Mouse (Mus musculus): Measurements from ENCODE around the gene Tada3. TPM values are rescaled to one million over a fixed set of nuclear protein-coding genes. Genes with fewer than 3 reads are reported as not detected.

The Tada3 gene
- polyA plus RNA-seq (2015; fragmentation: Nextera tagmentation; extraction: Ambion mirVana), result 28.2 and 43.4 TPM in 2 replicates

GRCm38 (mm10) chr6:113377496-113378385 lies at the start of gene Tada3, which contains the start of gene Arpc4:
Tada3 (minus strand) TSS chr6:113377883.
Arpc4 (plus strand) TSS chr6:113378115.

DNA sequence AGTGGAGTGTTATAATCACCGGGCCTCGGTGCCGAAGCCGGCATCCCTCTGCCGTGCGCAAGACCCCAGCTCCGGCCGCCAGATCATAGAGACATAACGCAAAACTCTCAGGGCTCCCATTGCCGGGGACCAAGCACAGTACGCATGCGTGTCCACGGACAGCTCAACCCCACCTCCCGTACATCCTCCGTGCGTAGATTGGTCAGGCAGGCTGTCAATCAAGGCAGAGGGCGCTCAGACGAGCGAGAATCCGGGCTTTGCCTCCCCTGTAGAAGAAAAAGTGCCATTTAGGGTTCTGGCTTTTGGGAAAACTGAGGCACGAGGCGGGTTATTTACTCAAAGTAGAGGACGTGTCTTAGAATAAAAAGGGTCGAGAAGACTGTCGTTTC lies 41.5 kb upstream of the Tada3 start, which contains the start of gene Rpusd3:
Gene Rpusd3, minus strand, starts transcription at position 142 of the 389 bp plus-strand sequence.

DNA sequence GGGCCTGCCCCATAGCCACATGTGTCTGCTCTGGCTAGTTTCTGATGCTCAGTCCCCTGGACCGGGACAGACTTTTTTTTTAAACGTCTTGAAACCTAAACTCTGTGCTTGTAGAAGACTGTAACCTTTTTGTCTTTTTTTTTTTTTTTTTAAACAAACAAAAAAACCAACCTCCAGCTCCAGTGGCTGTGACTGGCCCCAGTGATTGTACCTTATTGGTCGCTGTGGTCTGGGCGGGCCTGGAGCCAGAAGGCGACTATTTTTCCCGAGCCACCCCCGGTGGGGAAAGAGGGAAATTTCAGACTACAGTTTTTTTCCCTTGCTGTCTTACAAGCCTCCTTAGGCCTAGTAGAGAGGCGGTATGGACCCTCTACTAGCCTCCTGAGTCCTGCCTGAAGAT lies 11.3 kb upstream of the Tada3 start, which contains the start of gene Ttll3:
Gene Ttll3, plus strand, starts transcription at position 301 of the 400 bp plus-strand sequence.

DNA sequence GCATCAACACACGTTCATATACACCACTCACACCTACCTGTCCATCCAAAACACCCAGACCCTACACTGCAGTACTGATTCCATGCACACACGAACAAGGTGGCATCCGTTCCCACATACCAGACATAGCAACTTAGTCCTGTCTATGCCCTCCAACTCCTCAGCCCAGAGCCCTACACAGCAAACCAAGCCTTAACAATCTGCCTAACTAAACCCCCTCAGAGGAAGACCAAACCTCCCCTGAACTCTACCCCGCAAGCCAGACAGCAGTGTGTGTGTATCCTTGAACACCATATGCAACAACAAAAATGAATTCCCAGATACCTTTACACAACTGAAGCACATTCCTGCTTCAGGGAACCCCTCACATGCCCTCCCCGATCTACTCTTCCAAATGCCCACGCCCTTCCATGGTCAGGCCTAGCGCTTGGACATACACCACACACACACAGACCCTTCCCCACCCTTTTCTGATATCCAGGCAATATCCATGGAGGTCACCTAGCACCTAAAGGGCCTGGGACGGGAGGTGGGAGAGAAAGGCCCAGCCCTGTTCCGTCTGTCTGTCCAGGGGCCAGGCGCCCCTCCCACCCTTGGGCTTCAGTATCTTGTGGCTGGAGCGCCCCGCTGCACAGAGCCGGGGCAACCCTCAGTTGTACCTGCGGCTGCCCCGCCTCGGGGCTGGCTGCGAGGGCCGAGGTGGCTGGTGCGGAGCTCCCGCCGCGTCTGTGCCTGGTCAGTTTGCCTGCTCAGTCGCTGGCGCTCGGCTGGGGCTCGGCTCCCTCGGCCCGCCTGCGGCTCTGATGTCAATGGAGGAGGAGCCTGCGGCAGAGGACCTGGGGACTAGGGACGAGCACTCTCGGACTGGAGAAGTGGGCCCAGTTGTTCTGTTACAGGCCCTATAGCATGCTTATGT lies 34.2 kb downstream of the Tada3 start, which contains the start of gene Camk1:
Gene Camk1, minus strand, starts transcription at position 808 of the 916 bp plus-strand sequence.

DNA sequence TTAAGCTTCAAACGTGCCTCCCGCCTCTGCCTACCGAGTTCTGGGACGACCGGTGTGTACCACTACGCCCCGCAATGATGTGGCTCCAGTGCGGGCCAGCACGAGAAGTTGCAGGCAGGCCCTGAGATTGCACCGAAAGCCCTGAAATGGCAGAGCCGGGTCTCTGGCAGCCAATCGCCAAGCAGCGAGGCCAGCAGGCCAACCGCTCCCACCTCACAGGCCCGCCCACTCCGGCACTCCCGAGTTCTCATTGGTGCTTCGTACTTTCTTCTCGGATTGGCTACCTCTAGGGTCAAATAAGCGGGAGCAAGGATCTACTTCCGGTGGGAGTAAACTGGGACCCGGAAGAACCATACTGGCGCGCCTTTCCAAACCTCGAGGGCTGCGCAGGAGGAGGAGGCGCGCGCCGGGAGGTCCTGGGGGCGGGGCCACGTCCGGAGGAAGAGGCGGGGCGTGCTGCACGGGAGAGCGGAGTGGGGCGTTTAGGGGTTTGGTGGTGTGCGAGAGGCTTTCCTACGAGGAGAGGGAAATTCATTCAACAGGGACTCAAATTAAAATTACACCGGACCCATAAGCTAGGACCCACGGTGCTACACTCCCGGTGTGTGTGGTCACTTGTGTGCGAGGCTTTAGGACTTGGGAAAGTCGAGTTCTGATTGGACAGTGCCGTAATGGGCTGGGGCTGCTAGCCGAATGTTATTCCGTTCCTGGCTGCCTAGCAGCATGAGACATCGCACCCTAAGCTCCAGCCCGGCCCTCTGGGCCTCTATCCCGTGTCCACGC lies 51.0 kb downstream of the Tada3 start, which contains the start of gene Ogg1:
Gene Ogg1, plus strand, starts transcription at position 440 of the 783 bp plus-strand sequence.

Small RNAs within 50 kb of the gene (microRNA-seq; reads per million reads assigned to microRNA genes)
- not detected for gene Gm24387 (ENCODE audit: borderline replicate concordance, insufficient number of aligned reads)

Other genes with a start within 250 kb of the Tada3 start
- 4.2 and 6.2 TPM in 2 replicates for gene Lhfpl4, start 182.5 kb downstream of the Tada3 start, polyA plus RNA-seq (2015; fragmentation: Nextera tagmentation; extraction: Ambion mirVana)
- 30.8 and 32.0 TPM in 2 replicates for gene Mtmr14, start 140.0 kb downstream of the Tada3 start, polyA plus RNA-seq (2015; fragmentation: Nextera tagmentation; extraction: Ambion mirVana)
- gene Cpne9, start 95.6 kb downstream of the Tada3 start, polyA plus RNA-seq (2015; fragmentation: Nextera tagmentation; extraction: Ambion mirVana), result 0.11 TPM in 2 replicates
- 7.2 and 9.8 TPM in 2 replicates for gene Brpf1, start 70.7 kb downstream of the Tada3 start, polyA plus RNA-seq (2015; fragmentation: Nextera tagmentation; extraction: Ambion mirVana)
- gene Ogg1, start 50.9 kb downstream of the Tada3 start, polyA plus RNA-seq (2015; fragmentation: Nextera tagmentation; extraction: Ambion mirVana), result 12.6 and 15.8 TPM in 2 replicates
- 101 and 105 TPM in 2 replicates for gene Camk1, start 33.9 kb downstream of the Tada3 start, polyA plus RNA-seq (2015; fragmentation: Nextera tagmentation; extraction: Ambion mirVana)
- gene Arpc4, start 232 bp upstream of the Tada3 start, polyA plus RNA-seq (2015; fragmentation: Nextera tagmentation; extraction: Ambion mirVana), result 282 and 330 TPM in 2 replicates
- 1.4 and 1.8 TPM in 2 replicates for gene Ttll3, start 11.4 kb upstream of the Tada3 start, polyA plus RNA-seq (2015; fragmentation: Nextera tagmentation; extraction: Ambion mirVana)
- gene Rpusd3, start 41.5 kb upstream of the Tada3 start, polyA plus RNA-seq (2015; fragmentation: Nextera tagmentation; extraction: Ambion mirVana), result 8.8 and 15.2 TPM in 2 replicates
- gene Cidec, start 57.9 kb upstream of the Tada3 start, polyA plus RNA-seq (2015; fragmentation: Nextera tagmentation; extraction: Ambion mirVana), result 1.2 and 2.2 TPM in 2 replicates
- gene Jagn1, start 64.7 kb upstream of the Tada3 start, polyA plus RNA-seq (2015; fragmentation: Nextera tagmentation; extraction: Ambion mirVana), result 62.6 and 65.0 TPM in 2 replicates
- gene Il17re, start 80.6 kb upstream of the Tada3 start, polyA plus RNA-seq (2015; fragmentation: Nextera tagmentation; extraction: Ambion mirVana), result 2.0 and 2.7 TPM in 2 replicates
- gene Il17rc, start 93.5 kb upstream of the Tada3 start, polyA plus RNA-seq (2015; fragmentation: Nextera tagmentation; extraction: Ambion mirVana), result 16.6 and 22.4 TPM in 2 replicates
- gene Creld1, start 105.4 kb upstream of the Tada3 start, polyA plus RNA-seq (2015; fragmentation: Nextera tagmentation; extraction: Ambion mirVana), result 26.5 and 32.6 TPM in 2 replicates
- 0.62 and 0.69 TPM in 2 replicates for gene Prrt3, start 124.0 kb upstream of the Tada3 start, polyA plus RNA-seq (2015; fragmentation: Nextera tagmentation; extraction: Ambion mirVana)
- 107 and 145 TPM in 2 replicates for gene Emc3, start 153.8 kb upstream of the Tada3 start, polyA plus RNA-seq (2015; fragmentation: Nextera tagmentation; extraction: Ambion mirVana)
- gene Fancd2, start 153.8 kb upstream of the Tada3 start, polyA plus RNA-seq (2015; fragmentation: Nextera tagmentation; extraction: Ambion mirVana), result 2.4 and 3.5 TPM in 2 replicates
- 0.49 and 0.65 TPM in 2 replicates for gene Fancd2os, start 222.8 kb upstream of the Tada3 start, polyA plus RNA-seq (2015; fragmentation: Nextera tagmentation; extraction: Ambion mirVana)
- gene Brk1, start 226.9 kb upstream of the Tada3 start, polyA plus RNA-seq (2015; fragmentation: Nextera tagmentation; extraction: Ambion mirVana), result 300 and 360 TPM in 2 replicates
- 37.0 and 43.4 TPM in 2 replicates for gene Vhl, start 246.1 kb upstream of the Tada3 start, polyA plus RNA-seq (2015; fragmentation: Nextera tagmentation; extraction: Ambion mirVana)